Mouse (Mus musculus) right cerebral cortex, postnatal 14 days (tissue): Measurements from ENCODE around the gene Ly6g6c.

Source experiments
- DNase-seq: peaks from one replicate; pipeline ENCODE4 v3.0.0; 2022

Ly6g6c gene

GRCm38 (mm10) chr17:35058911-35059892, 6.0 kb upstream of the Ly6g6c start, which contains the start of gene Ddah2:
Gene Ddah2 (plus strand): TSS chr17:35059035.
- peak; percentile 80 for DNase-seq

- DNase-seq, result no peak
These were observed 5.1 kb upstream of the Ly6g6c start for GRCm38 (mm10) chr17:35060071-35060470.

GRCm38 (mm10) chr17:35060737-35061297, 4.4 kb upstream of the Ly6g6c start:
- DNase-seq, result no peak

GRCm38 (mm10) chr17:35061299-35061698, 3.9 kb upstream of the Ly6g6c start:
- no peak for DNase-seq

- no peak for DNase-seq
These were observed 1.7 kb upstream of the Ly6g6c start for GRCm38 (mm10) chr17:35063466-35063865.

GRCm38 (mm10) chr17:35064378-35064877, 760 bp upstream of the Ly6g6c start:
- DNase-seq, result no peak

- no peak for DNase-seq
These were observed 896 bp downstream of the Ly6g6c start, which contains the start of gene Mpig6b for GRCm38 (mm10) chr17:35066084-35066483. Gene Mpig6b (minus strand): TSS chr17:35066184.

GRCm38 (mm10) chr17:35068213-35068914, 3.2 kb downstream of the Ly6g6c start:
- no peak for DNase-seq

GRCm38 (mm10) chr17:35070556-35071229, 5.5 kb downstream of the Ly6g6c start:
- no peak for DNase-seq

- DNase-seq, result no peak
These were observed 6.3 kb downstream of the Ly6g6c start for GRCm38 (mm10) chr17:35071454-35071853.

- DNase-seq, result no peak
These were observed 8.9 kb downstream of the Ly6g6c start for GRCm38 (mm10) chr17:35074097-35074496.

GRCm38 (mm10) chr17:35076507-35077176, 11.5 kb downstream of the Ly6g6c start, which contains the start of gene Ly6g6e:
Gene Ly6g6e (plus strand): TSS chr17:35076902.
- no peak for DNase-seq

GRCm38 (mm10) chr17:35077285-35077684, 12.1 kb downstream of the Ly6g6c start:
- no peak for DNase-seq

GRCm38 (mm10) chr17:35077786-35078233, 12.6 kb downstream of the Ly6g6c start, which contains the start of gene Ly6g6d:
Gene Ly6g6d (minus strand): TSS chr17:35078065.
- DNase-seq, result no peak

GRCm38 (mm10) chr17:35079778-35080177, 14.6 kb downstream of the Ly6g6c start:
- no peak for DNase-seq

- DNase-seq, result no peak
These were observed 15.1 kb downstream of the Ly6g6c start for GRCm38 (mm10) chr17:35080248-35080647.

GRCm38 (mm10) chr17:35080710-35081109, 15.5 kb downstream of the Ly6g6c start:
- no peak for DNase-seq

- no peak for DNase-seq
These were observed 17.8 kb downstream of the Ly6g6c start for GRCm38 (mm10) chr17:35082841-35083576.

GRCm38 (mm10) chr17:35083929-35084497, 18.8 kb downstream of the Ly6g6c start:
- no peak for DNase-seq

- no peak for DNase-seq
These were observed 20.1 kb downstream of the Ly6g6c start, which contains the start of gene Ly6g6f for GRCm38 (mm10) chr17:35085208-35085865. Gene Ly6g6f (minus strand): TSS chr17:35085610.
